Mouse (Mus musculus) kidney, adult 2 months (tissue): Measurements from ENCODE around the gene Eif2b3.

Experiments
- CTCF ChIP-seq: fragments of 200-500 bp; conservative IDR thresholded peaks from 2 replicates; pipeline ENCODE4 v1.5.1; 2011; ENCODE audit warnings: low read depth, mild to moderate bottlenecking, control low read depth, low read length, moderate library complexity, mixed read lengths; ENCODE audit not compliant: insufficient read depth, insufficient read length
- POLR2A ChIP-seq: fragments of 200-500 bp; IDR thresholded peaks from one replicate; pipeline ENCODE4 v1.6.1; 2011; ENCODE audit warnings: low read depth, low read length, control low read depth

DNA sequence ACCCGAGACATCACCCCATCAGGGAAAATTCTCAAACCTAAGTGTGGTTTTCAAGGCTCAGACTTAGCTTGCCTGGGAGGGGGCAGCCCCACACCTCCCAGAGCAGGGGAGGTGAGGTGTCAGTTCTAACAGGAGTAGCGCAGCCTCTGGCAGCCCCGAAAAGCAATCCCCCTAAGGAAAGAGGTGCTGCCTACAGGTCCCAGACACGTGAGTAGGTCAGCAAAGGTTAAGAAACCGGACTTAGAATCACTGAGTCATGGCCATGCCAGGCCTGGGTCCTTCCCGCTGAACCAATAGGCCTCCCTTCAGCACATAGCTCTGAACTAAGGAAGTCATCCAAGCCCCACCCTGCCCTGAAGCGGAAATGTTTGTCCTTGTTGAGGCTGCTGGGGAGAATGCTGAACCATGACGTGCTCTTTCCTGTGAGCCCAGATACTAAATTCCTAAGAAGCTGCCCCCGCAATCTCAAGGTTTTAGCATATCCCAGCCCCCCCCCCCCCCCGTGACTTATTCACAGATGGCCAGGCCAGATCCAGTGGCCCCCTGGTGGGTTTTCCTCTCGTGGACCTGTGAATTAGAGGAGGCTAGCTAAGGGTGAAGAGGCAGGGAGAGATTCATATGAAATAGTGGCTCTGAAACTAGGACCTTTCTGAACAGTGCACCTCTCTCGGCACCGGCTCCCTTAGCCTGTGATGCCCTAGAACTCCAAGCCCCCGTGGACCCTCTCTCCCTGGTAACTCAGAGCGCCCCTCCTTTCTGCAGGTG is 106.9 kb downstream of the Eif2b3 start:
- TF ChIP-seq CTCF (no peak), POLR2A (no peak)
